Mouse (Mus musculus): ENCODE results near the gene Spred3. TPM values are rescaled to one million over a fixed set of nuclear protein-coding genes. Genes with fewer than 3 reads are reported as not detected.
"Not testable (repeated sequence)": the region's sequence is repeated elsewhere in the genome, so short reads cannot be mapped to it uniquely, and the experiment has no call there.

The Spred3 gene
- polyA plus RNA-seq, 1 experiment, result 1.1 TPM

DNA sequence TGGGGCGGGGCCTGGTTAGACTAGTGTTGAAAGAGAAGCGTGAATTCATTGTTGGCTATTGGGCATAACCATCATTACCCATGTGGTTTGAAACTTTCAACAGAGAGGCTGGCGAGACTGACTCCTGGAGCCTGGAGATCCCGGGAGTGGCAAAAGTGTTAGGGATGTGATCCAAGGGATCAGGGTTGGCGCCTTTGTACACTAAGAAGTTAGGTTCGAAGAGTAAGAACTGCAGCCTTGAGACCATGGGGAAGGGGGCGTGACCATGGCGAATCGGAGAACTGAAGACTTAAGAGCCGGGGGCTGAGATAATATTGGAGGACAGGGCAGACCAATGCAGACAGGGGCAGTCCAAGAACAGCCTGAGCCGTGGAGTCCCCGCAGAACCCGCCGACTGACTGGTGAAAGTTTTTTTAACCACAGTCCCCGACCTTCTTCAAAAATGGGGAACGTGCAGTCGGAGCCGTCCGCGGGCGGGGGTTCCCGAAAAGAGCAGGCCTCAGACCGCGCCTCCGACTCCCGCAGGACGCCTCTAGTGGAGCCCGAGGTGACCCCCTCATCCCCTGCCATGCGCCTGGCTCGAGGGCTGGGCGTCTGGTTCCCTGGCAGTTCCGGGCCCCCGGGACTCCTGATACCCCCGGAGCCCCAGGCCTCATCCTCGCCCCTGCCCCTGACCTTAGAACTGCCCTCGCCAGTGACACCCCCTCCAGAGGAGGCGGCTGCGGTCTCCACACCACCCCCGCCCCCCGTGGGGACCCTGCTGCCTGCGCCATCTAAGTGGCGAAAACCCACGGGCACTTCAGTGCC, 747 bp upstream of the Spred3 start:
- no peak for DNase-seq (ENCODE audit: low read depth, low spot score)
- 2% methylated on average over 43 of the region's 43 CpGs for WGBS

DNA sequence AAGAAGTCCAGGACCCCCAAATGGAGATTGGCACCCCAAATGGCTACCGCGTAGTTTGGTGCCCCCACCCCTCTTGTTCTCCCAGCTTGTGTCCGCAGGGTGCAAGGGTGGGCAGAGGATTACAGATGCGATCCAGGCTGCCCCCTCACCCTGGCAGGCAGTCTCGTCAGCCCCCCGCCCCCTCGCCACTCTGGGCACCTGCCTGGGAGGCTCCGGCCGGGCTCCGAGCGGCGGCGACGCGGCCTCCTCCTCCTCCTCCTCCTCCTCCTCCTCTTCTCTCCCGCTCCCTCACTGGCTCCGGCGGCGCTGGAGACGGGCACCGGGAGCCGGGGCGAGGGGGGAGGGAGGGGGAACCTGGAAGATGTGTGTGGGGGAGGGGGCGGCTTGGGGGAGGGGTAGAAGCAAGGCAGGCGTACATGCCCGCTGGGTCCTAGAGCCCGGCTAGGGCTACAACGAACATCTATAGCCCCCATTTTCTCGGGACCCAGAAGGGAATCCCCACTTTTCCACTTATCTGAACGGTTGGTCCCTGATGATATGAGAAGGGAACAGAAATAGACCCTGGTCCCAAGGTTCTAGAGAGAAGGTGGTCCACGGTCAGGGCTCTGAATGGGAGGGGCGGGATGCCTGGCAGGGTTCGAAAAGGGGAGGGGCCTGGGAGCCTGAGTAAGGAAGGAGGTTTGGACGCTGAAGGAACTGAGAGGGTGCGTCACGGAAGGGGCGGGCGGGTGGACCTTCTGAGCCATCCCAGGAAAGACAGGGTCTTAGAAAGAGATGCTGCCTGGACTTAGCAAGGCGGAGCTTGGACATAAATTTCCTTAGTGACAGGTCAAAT, 763 bp downstream of the Spred3 start:
- DNase-seq (ENCODE audit: low read depth, low spot score), result no peak
- WGBS, result under 1% methylated on average over 39 of the region's 39 CpGs

DNA sequence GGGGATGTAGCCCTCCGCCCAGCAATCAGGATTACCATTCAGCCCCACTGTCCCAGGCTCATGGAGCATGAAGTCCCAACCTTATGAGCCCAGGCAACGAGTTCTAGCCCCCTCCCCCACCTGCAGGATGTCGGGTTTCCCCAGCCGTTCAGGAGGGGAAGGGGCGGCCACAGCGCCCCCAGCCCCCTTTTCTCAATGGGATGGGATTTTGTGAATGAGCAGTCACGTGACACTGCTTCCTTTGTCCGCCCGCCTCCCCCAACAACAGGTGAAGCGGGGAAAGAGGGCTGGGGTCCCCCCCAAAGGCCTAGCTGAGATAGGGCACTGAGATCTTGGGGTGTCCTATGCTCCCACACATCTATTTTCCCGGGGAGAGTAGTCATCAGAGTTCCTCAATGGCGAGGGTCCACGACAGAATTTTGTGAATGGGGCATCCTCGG, 1.4 kb downstream of the Spred3 start:
- WGBS, result 7% methylated on average over 14 of the region's 14 CpGs
- DNase-seq (ENCODE audit: low read depth, low spot score), result no peak

DNA sequence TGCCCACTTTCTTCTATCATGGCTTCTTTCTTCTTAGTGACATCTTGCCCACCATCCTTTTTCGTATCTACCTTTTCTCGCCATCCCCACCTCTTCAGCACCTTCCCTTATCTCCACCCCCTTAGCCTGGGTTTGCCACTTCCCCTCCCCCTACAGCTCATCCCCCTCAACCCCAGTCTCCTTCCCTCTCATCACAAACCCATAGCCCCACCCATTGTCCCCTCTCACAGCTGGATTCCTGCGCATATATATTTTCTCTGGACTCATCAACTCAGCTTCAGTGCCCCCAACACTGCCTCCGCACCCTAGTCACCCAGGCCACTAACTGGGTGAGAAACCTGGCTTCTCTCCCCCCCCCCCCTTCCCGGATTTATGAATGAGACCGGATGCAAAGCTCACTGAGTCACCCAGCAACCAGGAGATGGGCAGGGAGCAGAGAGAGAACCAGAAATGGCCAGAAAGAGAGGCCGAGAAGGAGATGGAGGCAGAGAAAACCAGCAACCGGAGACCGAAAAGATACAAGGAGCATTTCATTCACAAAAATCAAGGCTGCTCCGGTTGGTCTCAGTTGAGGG, 2.0 kb downstream of the Spred3 start:
- 33% methylated on average over 10 of the region's 10 CpGs for WGBS
- DNase-seq (ENCODE audit: low read depth, low spot score), result no peak

DNA sequence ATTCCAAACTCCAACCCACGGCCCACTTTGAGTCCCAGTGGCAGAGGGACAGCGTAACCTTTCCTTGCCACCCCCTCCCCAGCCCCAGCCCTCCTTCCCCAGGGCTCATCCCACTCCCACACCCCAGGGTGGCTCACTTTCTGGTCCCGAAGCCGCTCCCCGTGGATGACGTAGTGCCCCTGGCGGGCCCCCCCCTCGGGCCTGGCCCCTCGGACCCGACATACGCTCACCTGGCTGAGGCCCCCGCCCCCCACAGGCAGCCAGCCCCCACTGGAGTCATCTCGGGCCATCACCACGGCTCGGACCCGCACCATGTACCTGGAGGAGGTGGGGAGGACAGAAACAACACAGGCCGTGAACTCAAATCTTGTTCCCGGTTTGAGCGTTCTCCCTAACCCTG, 2.6 kb downstream of the Spred3 start:
- DNase-seq (ENCODE audit: low read depth, low spot score), result no peak
- WGBS, result 48% methylated on average over 19 of the region's 19 CpGs

DNA sequence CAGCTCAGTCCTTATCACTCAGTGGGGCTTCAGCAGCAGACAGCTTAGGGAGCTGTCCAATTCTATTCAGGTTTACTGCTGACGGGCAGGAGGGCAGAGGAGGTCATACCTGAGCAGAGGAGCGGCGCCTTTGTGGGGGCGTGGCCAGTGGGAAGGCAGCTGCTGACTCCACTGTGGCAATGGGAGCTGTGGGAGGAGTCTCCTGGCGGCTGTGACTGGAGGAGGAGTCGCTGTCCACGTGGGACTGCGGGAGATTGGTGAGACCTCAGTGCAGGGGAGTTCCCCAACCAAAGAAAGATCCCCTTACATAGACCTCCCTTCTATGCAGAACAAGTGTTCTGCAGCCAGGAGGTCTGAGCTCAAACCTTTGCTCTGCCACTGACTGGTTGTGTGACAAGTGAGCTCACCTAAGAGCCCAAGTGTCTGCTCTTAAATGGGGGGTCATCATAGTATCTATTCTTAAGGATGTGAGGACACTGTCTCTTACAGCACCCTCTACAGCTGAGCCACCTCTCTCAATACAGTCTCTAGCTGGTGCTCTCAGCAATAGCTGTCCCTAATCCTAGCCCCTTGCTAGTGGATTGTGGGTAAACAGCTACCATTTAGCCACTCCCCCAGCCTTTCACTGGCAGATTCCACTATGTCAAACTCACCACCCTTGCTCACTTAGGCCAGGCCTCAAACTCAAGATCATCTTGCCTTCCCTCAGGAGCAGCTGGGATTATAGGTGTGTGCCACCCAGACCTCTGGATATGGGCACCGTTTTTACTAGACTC, 7.3 kb downstream of the Spred3 start:
- 14% methylated on average over 9 of the region's 9 CpGs for WGBS
- DNase-seq (ENCODE audit: low read depth, low spot score), result peak; percentile 69

GRCm38 (mm10) chr7:29162294-29162693, 7.9 kb downstream of the Spred3 start:
- 63% methylated on average over 5 of the region's 5 CpGs for WGBS

DNA sequence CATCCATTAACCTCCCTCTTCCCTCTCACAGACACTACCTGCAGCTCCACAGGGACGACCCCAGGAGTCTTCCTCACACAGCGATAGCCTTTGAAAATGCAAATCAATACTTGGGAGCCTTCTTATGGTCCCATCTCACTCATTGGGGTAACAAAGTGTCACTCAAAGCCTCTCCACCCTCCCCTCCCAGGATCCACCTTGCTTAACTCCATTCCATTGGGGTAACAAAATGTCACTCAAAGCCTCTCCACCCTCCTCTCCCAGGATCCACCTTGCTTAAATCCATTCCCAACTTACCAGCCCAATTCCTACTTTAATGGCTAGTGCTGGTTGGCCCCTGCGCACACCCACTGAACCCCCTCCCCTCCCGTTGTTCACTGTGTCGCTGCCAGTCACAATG, 11.9 kb downstream of the Spred3 start:
- WGBS, result 29% methylated on average over 5 of the region's 5 CpGs
- DNase-seq (ENCODE audit: low read depth, low spot score), result no peak

More at GRCm38 (mm10) chr7:29162294-29162693, 7.9 kb downstream of the Spred3 start:
- DNase-seq (ENCODE audit: low read depth, low spot score), result no peak

GRCm38 (mm10) chr7:29155838-29156782, 14.1 kb downstream of the Spred3 start, which contains the start of gene Fam98c:
Gene Fam98c, minus strand, starts transcription at chr7:29156234.
- 2% methylated on average over 68 of the region's 68 CpGs for WGBS
- peak; percentile 73 for DNase-seq (ENCODE audit: low read depth, low spot score)

DNA sequence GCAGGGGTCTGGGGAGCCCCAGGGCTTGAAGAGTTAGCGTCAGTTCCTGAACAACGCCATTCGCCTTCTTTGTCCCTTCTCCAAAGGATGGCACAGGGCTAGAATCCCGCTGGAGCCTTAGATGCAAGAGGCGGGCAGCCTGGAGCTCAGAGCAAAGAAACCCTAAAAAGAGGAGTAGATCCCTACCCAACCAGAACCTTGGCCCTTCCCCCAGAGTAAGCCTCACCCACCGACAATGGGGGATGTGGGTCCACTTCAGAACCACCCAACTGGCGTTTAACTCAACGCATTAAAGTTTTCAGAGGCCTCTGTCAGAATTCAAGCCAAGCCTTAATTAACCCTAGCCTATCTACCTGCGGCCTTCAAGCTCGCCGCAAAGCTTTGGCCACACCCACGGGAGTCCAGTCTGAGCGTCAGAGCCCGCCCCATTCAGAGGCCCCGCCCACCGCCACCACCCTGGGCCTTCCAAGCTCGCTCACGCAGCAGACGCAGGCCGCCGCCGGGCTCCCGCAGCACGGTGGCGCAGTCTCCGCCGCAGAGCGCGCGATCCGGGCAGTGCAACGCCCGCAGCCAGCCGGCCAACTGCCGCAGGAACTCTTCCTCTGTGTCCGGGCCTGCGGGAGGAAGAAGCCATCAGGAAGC, 14.9 kb downstream of the Spred3 start:
- DNase-seq (ENCODE audit: low read depth, low spot score), result peak; percentile 70
- WGBS, result 8% methylated on average over 37 of the region's 37 CpGs

DNA sequence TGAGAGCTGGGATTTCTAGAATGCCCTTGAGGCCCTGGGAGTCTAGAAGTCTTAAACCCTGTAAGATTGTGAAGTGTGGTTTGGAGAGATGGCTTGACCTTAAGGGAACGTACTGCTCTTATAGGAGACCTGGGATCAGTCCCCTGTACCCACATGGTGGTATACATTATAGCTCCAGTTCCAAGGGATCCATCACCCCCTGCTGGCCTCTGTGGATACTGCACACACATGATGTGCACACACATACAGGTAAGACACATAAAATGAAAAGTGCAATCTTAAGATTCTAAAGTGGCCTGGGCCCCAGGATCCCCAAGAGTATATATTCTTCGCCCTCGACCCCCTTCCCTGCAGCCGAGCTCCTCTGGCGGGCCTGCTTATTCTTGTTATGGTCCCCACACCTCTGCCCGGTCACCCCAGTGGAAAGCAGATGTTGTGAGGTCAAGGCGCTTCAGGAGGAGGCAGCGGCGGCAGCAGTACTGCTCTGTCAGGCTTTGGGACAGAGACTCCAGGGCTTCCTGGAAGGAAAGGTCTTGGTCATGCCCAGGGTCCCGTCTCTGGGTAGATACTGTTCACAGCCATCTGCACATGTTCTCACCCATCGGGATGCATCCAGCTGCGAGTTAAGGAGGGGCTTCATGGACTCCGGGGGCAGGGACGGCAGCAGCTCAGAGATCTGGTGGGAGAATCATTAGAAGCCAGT, 16.0 kb downstream of the Spred3 start:
- no peak for DNase-seq (ENCODE audit: low read depth, low spot score)
- 98% methylated on average over 14 of the region's 14 CpGs for WGBS

DNA sequence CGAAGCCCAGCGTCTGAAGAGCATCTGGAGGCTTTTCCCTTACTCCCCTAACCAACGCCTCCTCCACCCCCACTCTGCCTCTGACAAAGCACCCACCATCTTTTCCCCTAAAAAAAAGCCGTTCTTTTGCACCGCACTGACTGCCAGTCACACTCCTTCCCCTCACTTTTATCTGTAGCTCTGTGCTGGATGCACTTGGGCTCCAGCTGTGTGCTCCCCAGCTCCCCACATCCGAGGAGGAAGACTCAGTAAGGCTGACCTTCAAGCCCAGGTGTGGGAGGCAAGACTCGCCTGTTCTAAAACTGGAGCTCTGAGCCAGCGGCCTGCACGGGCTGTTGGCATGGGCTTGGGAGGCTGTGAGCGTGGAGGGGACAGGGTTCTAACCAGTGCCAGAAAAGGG, 18.7 kb downstream of the Spred3 start:
- no peak for DNase-seq (ENCODE audit: low read depth, low spot score)
- WGBS, result 70% methylated on average over 10 of the region's 10 CpGs

- 84% methylated on average over 15 of the region's 15 CpGs for WGBS
Measured at GRCm38 (mm10) chr7:29148771-29149170, 21.4 kb downstream of the Spred3 start.

DNA sequence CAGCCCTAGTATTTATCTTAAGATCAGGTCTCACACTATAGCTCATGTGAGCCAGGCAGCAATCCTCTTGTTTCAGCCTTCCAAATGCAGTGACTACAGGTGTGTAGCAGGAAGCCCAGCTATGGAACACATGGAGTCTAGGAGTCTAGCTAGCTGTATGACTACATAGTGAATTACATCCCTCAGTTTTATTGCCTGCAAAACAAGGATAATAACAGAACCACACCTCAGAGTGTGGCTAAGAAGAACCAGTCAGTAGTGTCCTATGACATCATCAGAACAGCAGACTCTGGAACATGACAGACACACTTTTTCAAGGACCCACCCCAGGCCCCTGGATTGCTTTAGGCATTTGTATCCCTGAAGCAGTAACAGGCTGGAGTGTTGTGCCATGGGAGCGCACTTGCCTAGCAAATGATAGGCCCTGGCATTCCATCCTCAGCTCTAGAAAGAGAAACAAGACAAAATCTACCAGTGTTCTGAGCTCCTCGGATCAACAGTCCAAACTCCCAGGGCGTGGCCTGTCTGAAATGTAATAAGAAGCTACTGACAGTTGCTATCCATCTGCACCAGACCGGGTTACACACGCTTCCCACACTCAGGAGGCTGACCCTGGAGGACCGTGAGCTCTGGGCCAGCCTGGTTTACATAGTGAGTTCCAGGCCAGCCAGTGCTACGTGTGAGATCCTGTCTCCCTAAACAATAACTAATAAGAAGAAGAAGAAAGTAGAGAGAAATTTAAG, 23.4 kb downstream of the Spred3 start:
- peak; percentile 67 for DNase-seq (ENCODE audit: low read depth, low spot score)
- 36% methylated on average over 7 of the region's 7 CpGs for WGBS

More at GRCm38 (mm10) chr7:29148771-29149170, 21.4 kb downstream of the Spred3 start:
- no peak for DNase-seq (ENCODE audit: low read depth, low spot score)

DNA sequence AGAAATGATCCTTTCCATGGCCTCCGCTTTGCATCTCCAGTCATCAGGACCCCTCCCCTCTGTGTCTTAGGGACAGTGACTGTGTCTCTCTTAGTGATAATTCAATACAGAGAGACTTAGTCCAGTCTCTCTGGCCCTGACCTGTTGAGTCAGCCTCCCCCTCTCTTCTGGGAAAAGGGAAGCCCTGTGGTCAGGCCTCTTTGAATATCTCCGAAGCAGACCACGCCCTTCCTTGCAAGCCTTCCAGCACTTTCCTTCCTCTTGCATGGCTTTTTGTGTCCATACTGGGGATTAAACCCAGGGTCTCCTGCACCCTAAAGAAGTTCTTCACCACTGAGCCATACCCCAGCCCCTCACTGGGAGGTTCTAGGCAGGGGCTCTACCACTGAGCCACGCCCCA, 26.2 kb downstream of the Spred3 start:
- 85% methylated on average over 4 of the region's 4 CpGs for WGBS
- no peak for DNase-seq (ENCODE audit: low read depth, low spot score)

DNA sequence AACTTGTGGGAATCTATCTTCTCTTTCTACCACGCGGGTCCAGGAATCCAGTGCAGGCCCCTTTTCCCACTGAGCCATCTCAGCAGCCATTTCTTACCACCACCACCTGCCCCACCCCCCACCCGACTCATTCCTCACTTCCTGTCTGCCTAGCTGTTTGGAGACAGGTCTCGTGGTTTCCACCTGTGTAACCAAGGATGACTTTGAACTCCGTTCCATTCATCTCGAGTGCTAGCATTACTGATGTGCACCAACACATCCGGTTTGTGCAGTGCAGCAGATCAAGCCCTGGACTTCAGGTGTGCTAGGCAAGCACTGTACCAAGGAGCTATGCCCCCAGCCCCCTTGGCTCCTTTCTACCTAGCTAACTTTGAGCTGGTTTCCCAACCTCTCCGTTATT, 28.8 kb downstream of the Spred3 start:
- WGBS, result 68% methylated on average over 8 of the region's 8 CpGs
- DNase-seq (ENCODE audit: low read depth, low spot score), result no peak

- 87% methylated on average over 3 of the region's 4 CpGs for WGBS
- not testable (repeated sequence) for DNase-seq (ENCODE audit: low read depth, low spot score)
Measured at GRCm38 (mm10) chr7:29139237-29139636, 31.0 kb downstream of the Spred3 start.
